8 mouse cellular contexts compared by ENCODE assay signal in genomic region chr15:79093083-79093839, GRCm38 (mm10). TPM values are rescaled to one million over a fixed set of nuclear protein-coding genes. Genes with fewer than 3 reads are reported as not detected.
DNase-seq lines count a peak whose midpoint lies in the region; TF ChIP-seq lines count a peak whose summit lies in the region.

No protein-coding gene starts in this region.

- no peak overlapping the region for H3K4me3 ChIP-seq in left cerebral cortex, adult 2 months

- TF ChIP-seq POLR2A in brain, embryonic 14.5 days (IDR thresholded peaks at IDR 0.05; ENCODE audit: borderline replicate concordance, extremely low read depth, insufficient read depth, insufficient read length, poor library complexity, severe bottlenecking) = no peak

- H3K27ac ChIP-seq in left cerebral cortex, adult 2 months = no peak overlapping the region

- intact Hi-C loops in left cerebral cortex, adult 2 months (cut with DNase I) = loop anchor here (5.0 kb wide), 1 partner anchor 34 kb away; no protein-coding TSS in a partner anchor

- TF ChIP-seq CTCF in left cerebral cortex, adult 2 months (IDR thresholded peaks at IDR 0.05) = peak; percentile 60
- peak; percentile 42; the same call in 1 of the 2 replicates for TF ChIP-seq CTCF in brain, embryonic 14.5 days (IDR thresholded peaks at IDR 0.05; ENCODE audit: borderline replicate concordance, extremely low read depth, insufficient read depth, insufficient read length)

- peak; percentile 54 for DNase-seq in embryo, embryonic 10 days (ENCODE audit: low spot score)
- DNase-seq in embryo, embryonic 9.5 days (ENCODE audit: extremely low spot score) = no peak
- DNase-seq in left cerebral cortex, adult 2 months (ENCODE audit: extremely low spot score in 1 of 2, low spot score in 2 of 2) = no peak
- DNase-seq in left cerebral cortex, adult 11 months (ENCODE audit: low spot score) = no peak
- no peak for DNase-seq in brain, embryonic 14.5 days (ENCODE audit: low read depth)
- peak; percentile 28 for DNase-seq in retina, embryonic 14.5 days (ENCODE audit: low spot score)
- DNase-seq in ovary, adult 18-20 months (ENCODE audit: low spot score) = no peak
- DNase-seq in cerebellum, adult 9-11 months = no peak

RNA-seq across cellular contexts. Expression of gene Micall1, which starts 15.4 kb away (rescaled TPM):
- 10 to 100 TPM; 22.8 to 23.2 TPM for total RNA-seq in left cerebral cortex, adult 2 months (2021)
- polyA plus RNA-seq in brain, embryonic 14.5 days (2012; rRNA removed) = 22.8 and 35.7 TPM in 2 replicates

RNA-seq across cellular contexts. Expression of gene Eif3l, which starts 18.3 kb away (rescaled TPM):
- total RNA-seq in left cerebral cortex, adult 2 months (2021) = 10 to 100 TPM; 62.5 to 66.6 TPM
- 180 and 189 TPM in 2 replicates for polyA plus RNA-seq in brain, embryonic 14.5 days (2012; rRNA removed)

RNA-seq across cellular contexts. Expression of gene Ankrd54, which starts 30.6 kb away (rescaled TPM):
- 10 to 100 TPM; 19.7 to 19.8 TPM for total RNA-seq in left cerebral cortex, adult 2 months (2021)
- 60.9 and 85.5 TPM in 2 replicates for polyA plus RNA-seq in brain, embryonic 14.5 days (2012; rRNA removed)

RNA-seq across cellular contexts. Expression of gene Polr2f, which starts 47.5 kb away (rescaled TPM):
- 100 to 1,000 TPM; 100 to 103 TPM for total RNA-seq in left cerebral cortex, adult 2 months (2021)
- 143 and 166 TPM in 2 replicates for polyA plus RNA-seq in brain, embryonic 14.5 days (2012; rRNA removed)

RNA-seq across cellular contexts. Expression of gene 1700088E04Rik, which starts 47.8 kb away (rescaled TPM):
- total RNA-seq in left cerebral cortex, adult 2 months (2021) = 10 to 100 TPM; 12.0 to 12.9 TPM
- polyA plus RNA-seq in brain, embryonic 14.5 days (2012; rRNA removed) = 14.4 and 15.9 TPM in 2 replicates

Comparison
In these comparisons a context has a peak if more than half of its experiments do, and no peak if none do; other contexts are left out.
1. DNase-seq: peak in embryo, embryonic 10 days (single experiment) and retina, embryonic 14.5 days (single experiment); none in embryo, embryonic 9.5 days (single experiment), left cerebral cortex, adult 2 months (0 of 2), left cerebral cortex, adult 11 months (single experiment), brain, embryonic 14.5 days (single experiment), ovary, adult 18-20 months (single experiment) and cerebellum, adult 9-11 months (single experiment).